Mouse (Mus musculus): ENCODE results near the gene Ldlrad3.

DNA sequence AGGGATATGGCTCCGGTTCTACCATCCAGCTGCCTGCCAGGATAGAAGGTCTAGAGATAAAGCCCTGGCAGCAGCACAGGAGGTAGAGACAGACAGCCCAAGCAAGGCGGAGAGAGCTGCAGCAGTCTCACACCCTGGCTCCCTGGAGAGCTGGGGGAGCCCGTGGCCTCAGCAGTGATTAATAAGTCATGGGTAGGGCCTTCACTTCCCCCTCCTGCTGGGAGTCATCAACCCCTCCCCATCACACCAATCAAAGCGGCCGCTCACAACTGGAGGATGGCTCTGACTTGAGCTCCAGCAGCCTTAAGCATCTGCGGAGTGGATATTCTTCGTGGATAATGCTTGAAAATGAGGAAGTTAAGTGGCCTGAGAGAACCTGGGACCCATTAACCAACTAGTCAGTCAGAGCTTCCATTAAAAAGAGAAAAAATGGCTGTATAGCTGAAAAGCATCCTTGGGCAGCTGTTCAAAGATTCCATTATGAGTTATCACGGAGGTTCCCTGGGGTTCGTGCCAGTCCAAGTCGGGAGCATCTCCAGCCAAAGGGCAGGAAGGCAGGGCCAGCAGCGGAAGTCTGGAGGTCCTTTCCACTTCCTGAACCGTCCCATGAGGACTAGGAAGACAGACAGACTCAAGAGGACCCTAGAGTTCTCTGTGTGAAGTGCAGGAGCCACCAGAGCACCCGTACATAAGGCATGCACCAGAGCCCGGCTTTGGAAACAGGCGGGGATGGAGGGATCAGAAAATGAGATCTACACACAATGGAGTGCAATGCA is 19.4 kb downstream of the Ldlrad3 start:
- TF ChIP-seq POLR2A (IDR thresholded peaks at IDR 0.05; ENCODE audit: low read depth, low read length) = no peak
- no peak for TF ChIP-seq CTCF (IDR thresholded peaks at IDR 0.05; ENCODE audit: extremely low read depth, insufficient read length, insufficient replicate concordance, low read depth, low read length)
